Mouse (Mus musculus) stomach, postnatal 0 days (tissue): ENCODE measurements around the gene Ankar. TPM values are rescaled to one million over a fixed set of nuclear protein-coding genes. Genes with fewer than 3 reads are reported as not detected.
A peak's percentile ranks its signal among the peaks of the same experiment; 100 is the strongest.

Experiments used
- ATAC-seq: fragments of 200-750 bp; cut with Nextera tagmentation; 2 replicates; pipeline ENCODE4 v1.8.0; 2017; ENCODE audit not compliant: low FRiP score, low TSS enrichment
- DNase-seq: peaks from one replicate; pipeline ENCODE4 v3.0.0-alpha.2; 2016; ENCODE audit warnings: low spot score
- H3K27ac ChIP-seq: fragments of 300-500 bp; sonication (generic); replicated peaks from 2 replicates; pipeline ENCODE4 v1.5.1; 2014; ENCODE audit warnings: mild to moderate bottlenecking, control low read depth
- H3K27me3 ChIP-seq: fragments of 300-500 bp; sonication (generic); 2 replicates; pipeline ENCODE4 v1.6.1; 2014; ENCODE audit warnings: low read length; ENCODE audit not compliant: control insufficient read depth, insufficient read depth
- H3K36me3 ChIP-seq: fragments of 300-500 bp; sonication (generic); 2 replicates; pipeline ENCODE4 v1.6.1; 2014; ENCODE audit warnings: low read length, mixed read lengths; ENCODE audit not compliant: control insufficient read depth, insufficient read depth
- H3K4me1 ChIP-seq: fragments of 300-500 bp; sonication (generic); replicated peaks from 2 replicates; pipeline ENCODE4 v1.6.1; 2014; ENCODE audit warnings: antibody characterized with exemption; ENCODE audit not compliant: control insufficient read depth, insufficient read depth
- H3K4me2 ChIP-seq: fragments of 300-500 bp; sonication (generic); replicated peaks from 2 replicates; pipeline ENCODE4 v1.6.1; 2014; ENCODE audit warnings: low read depth, mild to moderate bottlenecking, control low read depth, moderate library complexity
- H3K4me3 ChIP-seq: fragments of 300-500 bp; sonication (generic); 2 replicates; pipeline ENCODE4 v1.5.1; 2014; ENCODE audit warnings: low read depth, low read length, control low read depth
- H3K9ac ChIP-seq: fragments of 300-500 bp; sonication (generic); 2 replicates; pipeline ENCODE4 v1.6.1; 2014; ENCODE audit warnings: mild to moderate bottlenecking, low read length, control low read depth, mixed read lengths
- H3K9me3 ChIP-seq: fragments of 300-500 bp; sonication (generic); 2 replicates; pipeline ENCODE4 v1.6.1; 2016; ENCODE audit warnings: low read length; ENCODE audit not compliant: control insufficient read depth
- CTCF ChIP-seq: IDR thresholded peaks from 2 replicates; pipeline ENCODE4 v1.5.1; 2016; ENCODE audit warnings: antibody characterized with exemption, low read depth, mild to moderate bottlenecking, moderate library complexity
- EP300 ChIP-seq: optimal IDR thresholded peaks from 2 replicates; pipeline ENCODE3; 2016; ENCODE audit warnings: antibody characterized with exemption
- whole genome bisulfite sequencing: fragments of 180-500 bp; shearing (Covaris S2); extraction: QIAGEN DNeasy Blood & Tissue Kit; methylation state at CpG from one replicate; pipeline ENCODE4 v1.1.7; 2014; 5-methylcytosine and 5-hydroxymethylcytosine counted together
- polyA plus RNA-seq: library from polyadenylated mRNA; unstranded; fragments of >200 nt; fragmentation: Nextera tagmentation; extraction: Ambion mirVana; gene quantifications from 2 replicates; pipeline ENCODE4 v1.2.1, GENCODE M21; 2015

The Ankar gene
- polyA plus RNA-seq, 1 experiment from 2014 or later, result not detected

DNA sequence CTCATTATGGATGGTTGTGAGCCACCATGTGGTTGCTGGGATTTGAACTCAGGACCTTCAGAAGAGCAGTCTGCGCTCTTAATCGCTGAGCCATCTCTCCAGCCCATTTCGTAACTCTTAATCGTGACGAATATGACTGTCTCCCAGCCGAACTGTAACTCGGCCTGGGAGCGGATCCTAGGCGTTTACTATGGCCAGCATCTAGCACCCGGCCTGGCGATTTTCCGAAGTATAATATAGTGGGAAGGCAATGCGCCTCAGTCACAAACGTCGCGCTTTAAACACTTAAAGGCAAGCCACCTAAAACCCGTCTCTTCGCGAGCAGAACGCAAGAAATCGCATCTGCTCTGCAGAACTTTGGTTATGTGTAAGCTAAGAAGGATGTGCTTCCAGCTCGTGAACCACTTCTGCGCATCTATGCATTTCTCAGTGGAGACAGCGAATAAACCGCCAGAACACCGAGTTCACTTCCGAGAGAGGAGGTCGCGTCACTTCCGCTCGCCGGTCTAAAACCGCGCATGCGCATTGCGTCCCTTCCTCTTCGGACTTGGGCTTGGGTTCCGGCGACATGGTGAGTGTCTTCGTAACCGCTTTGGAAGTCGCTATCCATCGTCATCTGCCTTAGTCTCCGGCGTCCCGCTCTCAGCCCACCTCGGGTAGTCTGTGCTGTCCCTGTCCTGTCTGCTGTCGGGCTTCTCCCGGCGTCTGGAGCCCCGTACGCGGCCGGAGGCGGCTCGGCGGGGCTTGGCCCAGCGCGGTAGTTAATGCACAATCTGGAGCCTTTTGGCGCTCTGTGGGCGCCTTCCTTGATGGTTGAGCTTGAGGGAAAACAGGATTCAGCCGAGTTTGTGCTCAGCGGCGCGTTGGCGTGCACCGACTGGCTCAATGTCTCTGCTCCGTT is 10.6 kb upstream of the Ankar start, which contains the start of gene Rpl37a:
Gene Rpl37a, plus strand, starts transcription at position 538 of the 901 bp plus-strand sequence.
- 2% methylated on average over 68 of the region's 68 CpGs for WGBS
- H3K4me3 ChIP-seq, result peak within 1 kb of the TSS; percentile 74
- H3K27ac ChIP-seq, result peak within 1 kb of the TSS; percentile 90
- TF ChIP-seq CTCF, result no peak
- TF ChIP-seq EP300, result no peak
- DNase-seq (peak; percentile 95), ATAC-seq (peak; percentile 93)
- peak within 1 kb of the TSS; percentile 90 for H3K9ac ChIP-seq
- peak within 1 kb of the TSS; percentile 69 for H3K4me2 ChIP-seq
- peaks cover 10% of the 10 kb centered on the region; the same call in 1 of the 2 replicates for H3K36me3 ChIP-seq
- no peaks in the 10 kb centered on the region for H3K27me3 ChIP-seq
- 0 out of 2 replicates have a peak, but pooled peaks cover 3% of the 10 kb centered on the region for H3K4me1 ChIP-seq
- no peaks in the 10 kb centered on the region for H3K9me3 ChIP-seq

DNA sequence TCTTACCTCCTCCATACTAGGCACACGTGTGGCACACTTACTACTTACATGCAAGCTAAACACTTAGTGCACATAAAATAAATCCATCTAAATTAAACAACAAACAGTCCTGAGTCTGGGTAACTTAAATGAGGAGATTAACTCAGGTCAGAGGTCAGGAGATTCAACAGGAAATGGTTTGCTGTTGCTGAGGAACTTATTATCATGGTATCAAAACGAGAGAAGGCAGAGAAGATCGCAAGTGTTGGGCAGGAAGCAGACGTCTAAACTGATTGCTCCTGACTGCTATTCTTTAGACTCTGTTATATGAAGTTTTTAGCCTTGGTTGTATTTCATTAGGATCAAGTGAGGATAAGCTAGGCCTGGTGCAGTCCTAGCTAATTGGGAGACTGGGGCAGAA is 7.1 kb upstream of the Ankar start:
- no peaks in the 10 kb centered on the region for H3K27me3 ChIP-seq
- H3K4me2 ChIP-seq, result no peak overlapping the region
- no peaks in the 10 kb centered on the region for H3K36me3 ChIP-seq
- WGBS, result 51% methylated on average over 4 of the region's 4 CpGs
- H3K4me1 ChIP-seq, result no peaks in the 10 kb centered on the region
- no peak for DNase-seq
- no peak overlapping the region for H3K9ac ChIP-seq
- H3K4me3 ChIP-seq, result no peak overlapping the region
- no peak overlapping the region for H3K27ac ChIP-seq
- H3K9me3 ChIP-seq, result no peaks in the 10 kb centered on the region
- TF ChIP-seq EP300 (no peak), CTCF (no peak)
- ATAC-seq, result no peak

DNA sequence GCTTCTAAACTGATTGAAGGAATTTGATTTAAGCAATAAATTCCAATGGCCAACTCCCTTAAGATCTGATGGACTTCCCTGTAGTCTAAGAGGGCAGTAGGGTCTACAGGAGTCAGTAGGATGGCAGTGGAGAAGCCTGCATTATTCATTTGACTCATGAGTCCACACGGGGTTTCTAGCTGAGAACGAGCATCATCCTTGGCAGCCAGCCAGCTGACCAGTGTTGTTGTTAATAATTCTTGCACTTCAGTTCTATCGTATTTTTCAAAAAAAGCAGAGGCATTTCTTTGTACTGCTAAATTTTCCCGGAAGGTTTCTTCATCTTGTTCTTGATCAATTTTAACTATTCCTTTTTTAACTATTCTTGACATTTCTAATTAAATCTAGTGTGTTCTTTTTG is 1.7 kb downstream of the Ankar start:
- ATAC-seq (no peak), DNase-seq (no peak)
- Histone ChIP-seq H3K4me3 (no peak overlapping the region), H3K9me3 (no peaks in the 10 kb centered on the region), H3K4me1 (no peaks in the 10 kb centered on the region), H3K27me3 (no peaks in the 10 kb centered on the region), H3K9ac (no peak overlapping the region), H3K27ac (no peak overlapping the region), H3K36me3 (no peaks in the 10 kb centered on the region), H3K4me2 (no peak overlapping the region)
- 21% methylated on average over 4 of the region's 4 CpGs for WGBS
- TF ChIP-seq EP300 (no peak), CTCF (no peak)

DNA sequence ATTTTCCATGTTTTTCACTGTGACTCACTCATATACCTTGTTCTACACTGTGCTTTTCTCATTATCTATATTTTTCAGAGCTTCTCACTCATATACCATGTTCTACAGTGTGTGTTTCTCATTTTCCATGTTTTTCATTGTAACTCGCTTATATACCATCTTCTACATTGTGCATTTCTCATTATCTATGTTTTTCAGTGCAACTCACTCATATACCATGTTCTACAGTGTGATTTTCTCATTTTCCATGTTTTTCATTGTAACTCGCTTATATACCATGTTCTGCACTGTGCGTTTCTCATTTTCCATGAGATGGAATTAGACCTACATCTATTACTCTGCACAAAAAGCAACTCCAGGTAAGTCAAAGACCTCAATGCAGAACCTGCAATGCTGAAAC is 4.1 kb downstream of the Ankar start:
- DNase-seq (no peak), ATAC-seq (no peak)
- no peak overlapping the region for H3K4me2 ChIP-seq
- TF ChIP-seq CTCF (no peak), EP300 (no peak)
- no peaks in the 10 kb centered on the region for H3K4me1 ChIP-seq
- no peaks in the 10 kb centered on the region for H3K27me3 ChIP-seq
- no peak overlapping the region for H3K27ac ChIP-seq
- H3K4me3 ChIP-seq, result no peak overlapping the region
- no peaks in the 10 kb centered on the region for H3K9me3 ChIP-seq
- H3K36me3 ChIP-seq, result no peaks in the 10 kb centered on the region
- 56% methylated on average over 3 of the region's 3 CpGs for WGBS
- H3K9ac ChIP-seq, result no peak overlapping the region

DNA sequence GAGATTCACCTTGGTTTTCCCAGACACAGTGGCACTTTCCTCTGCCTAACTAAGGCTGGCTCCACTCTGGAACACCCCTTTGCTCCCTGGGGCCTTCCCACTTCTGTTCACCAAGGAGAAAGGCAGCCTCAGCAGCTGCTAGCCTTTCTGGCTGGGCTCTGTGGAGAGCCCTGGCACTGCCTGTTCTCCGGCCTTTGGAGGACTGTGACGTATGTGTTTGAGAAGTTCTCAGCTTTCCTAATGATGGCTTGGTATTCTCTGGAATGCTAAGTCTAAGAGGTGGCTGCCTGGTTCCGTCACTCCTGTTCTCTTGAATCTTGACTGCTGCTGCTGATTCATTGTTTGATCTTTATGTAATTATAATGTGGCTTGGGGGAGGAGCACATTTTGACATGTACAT is 27.3 kb downstream of the Ankar start:
- H3K27ac ChIP-seq, result no peak overlapping the region
- H3K9ac ChIP-seq, result no peak overlapping the region
- H3K27me3 ChIP-seq, result no peaks in the 10 kb centered on the region
- TF ChIP-seq EP300, result no peak
- no peak for TF ChIP-seq CTCF
- peak; percentile 59; the same call in 1 of the 2 replicates for ATAC-seq
- H3K9me3 ChIP-seq, result no peaks in the 10 kb centered on the region
- H3K4me3 ChIP-seq, result no peak overlapping the region
- H3K4me2 ChIP-seq, result no peak overlapping the region
- DNase-seq, result peak; percentile 14
- H3K36me3 ChIP-seq, result no peaks in the 10 kb centered on the region
- 28% methylated on average over 3 of the region's 3 CpGs for WGBS
- H3K4me1 ChIP-seq, result no peaks in the 10 kb centered on the region
